Mouse (Mus musculus) embryonic stem cell, embryonic (primary cell): ENCODE data around the gene Gm28269.

Source experiments
- CTCF ChIA-PET, 4 experiments: fragments of 300-600 bp in 2 of 4; fragments of 350-600 bp in 2 of 4; sonication (Branson Sonifier 250); formaldehyde crosslinking; loops; one replicate each; lab custom pipeline; 2022; ENCODE audit warnings: inconsistent platforms in 2 of 4; lab: Charles Lee
- POLR2A ChIA-PET, 4 experiments: fragments of 300-600 bp in 2 of 4; fragments of 350-600 bp in 2 of 4; sonication (Branson Sonifier 250); formaldehyde crosslinking; loops; one replicate each; lab custom pipeline; 2022; ENCODE audit warnings: antibody characterized with exemption in 4 of 4, inconsistent platforms in 1 of 4; lab: Charles Lee

Gene Gm28269

DNA sequence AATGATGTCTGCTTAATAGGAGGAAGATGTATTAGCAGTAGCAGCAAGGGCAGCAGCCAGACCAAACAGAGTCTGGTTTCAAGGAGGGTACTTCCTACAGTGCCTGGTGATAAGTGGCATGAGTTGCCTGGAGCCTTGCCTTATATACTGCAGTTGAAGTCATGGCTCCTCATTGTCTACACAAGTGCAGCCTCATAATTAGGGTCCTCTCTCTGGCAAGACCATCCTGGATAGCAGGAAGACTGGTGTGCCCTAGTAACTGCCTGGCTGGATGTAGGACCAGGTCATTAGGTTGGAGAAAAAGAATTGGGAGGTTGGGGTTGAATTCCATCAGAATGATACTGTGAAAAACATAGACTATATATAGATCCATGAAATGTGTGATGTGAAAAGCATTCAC is at the start of gene Gm28269:
Gm28269 (minus strand) TSS at position 101 of the 400 bp plus-strand sequence.
- ChIA-PET POLR2A (no interaction called here), CTCF (no interaction called here)

DNA sequence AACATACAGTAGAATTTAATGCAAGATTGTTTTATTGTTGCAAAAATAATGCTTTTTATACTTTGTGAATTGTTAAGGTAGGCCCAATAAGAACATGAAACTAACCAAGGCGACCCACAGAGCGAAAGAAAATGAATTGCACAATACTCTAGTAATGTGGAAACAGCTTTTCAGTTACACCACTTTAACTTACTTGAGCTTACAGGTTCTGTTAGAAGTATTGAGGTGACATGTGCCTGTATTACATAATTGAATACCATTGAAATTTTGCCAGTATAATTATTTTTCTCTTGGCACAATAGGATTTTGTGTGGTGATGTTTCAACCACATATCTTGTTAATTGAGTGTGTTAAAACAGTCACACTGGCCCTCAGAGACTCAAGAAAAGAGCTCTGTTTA is 28.0 kb downstream of the Gm28269 start:
- POLR2A ChIA-PET = no interaction called here
- CTCF ChIA-PET = no interaction called here

DNA sequence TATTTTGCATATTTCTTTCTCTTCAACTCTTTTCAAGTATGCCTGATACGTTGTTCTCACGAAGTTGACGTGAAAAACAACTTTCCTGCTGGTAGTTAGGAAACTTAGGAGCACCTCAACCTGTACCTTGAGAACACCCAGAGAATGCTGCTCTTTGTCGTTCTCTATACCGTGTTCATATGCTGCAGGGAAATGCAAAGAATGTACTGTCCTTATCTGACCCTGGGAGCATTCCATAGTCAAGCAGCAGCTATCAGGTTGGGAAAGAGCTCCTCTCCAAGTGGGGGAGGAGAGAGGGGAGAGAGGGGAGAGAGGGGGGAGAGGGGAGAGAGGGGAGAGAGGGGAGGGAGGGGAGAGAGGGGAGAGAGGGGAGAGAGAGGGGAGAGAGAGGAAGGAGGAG is 29.6 kb downstream of the Gm28269 start:
- ChIA-PET CTCF (no interaction called here), POLR2A (interaction anchor here in 1 of 4 experiments (0.6 kb wide), 1 partner anchor 109 kb away, joined by 3 read pairs; no protein-coding TSS in a partner anchor)

DNA sequence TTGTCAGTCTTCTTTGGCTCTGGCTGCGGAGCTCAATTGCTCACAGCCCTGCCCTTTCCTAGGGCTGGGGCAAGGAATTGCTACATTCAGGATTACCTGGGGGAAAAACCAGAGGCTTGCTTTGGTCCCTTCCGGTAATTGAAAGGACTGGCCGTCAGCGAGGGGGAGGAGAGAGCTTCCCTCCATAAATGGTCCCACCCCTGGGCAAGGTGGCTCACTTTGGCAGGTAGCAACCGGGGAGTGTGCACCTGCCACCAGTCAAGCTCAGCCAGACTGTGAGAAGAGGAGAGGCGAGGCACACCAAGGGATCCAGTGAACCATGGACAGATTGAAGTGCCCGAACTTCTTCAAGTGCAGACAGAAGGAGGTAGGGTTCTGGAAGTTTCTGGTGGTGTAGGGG is 30.1 kb downstream of the Gm28269 start, which contains the start of gene Slc6a14:
Slc6a14 (plus strand) TSS at position 68 of the 400 bp plus-strand sequence.
- ChIA-PET CTCF (no interaction called here), POLR2A (interaction anchor here in 1 of 4 experiments (0.6 kb wide), 1 partner anchor 109 kb away, joined by 3 read pairs; no protein-coding TSS in a partner anchor)

DNA sequence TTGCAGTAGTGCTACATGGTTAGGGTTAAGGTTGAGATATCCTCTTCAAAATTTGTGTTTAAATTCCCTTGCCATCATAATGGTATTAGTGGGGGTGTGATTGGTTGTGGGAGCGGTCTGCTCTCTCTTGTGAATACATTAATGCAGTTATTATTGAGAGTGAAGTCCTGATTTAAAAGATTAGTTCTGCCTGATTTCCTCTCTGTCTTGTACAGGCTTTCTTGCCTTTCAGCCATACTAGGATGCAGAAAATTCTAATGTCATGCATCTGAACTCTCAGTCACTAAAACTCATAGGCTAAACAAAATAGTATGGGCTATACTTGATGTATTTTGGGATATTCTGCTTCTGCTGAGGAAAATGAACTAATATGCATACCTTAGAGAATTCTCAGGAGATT is 40.4 kb downstream of the Gm28269 start:
- ChIA-PET CTCF (no interaction called here), POLR2A (no interaction called here)

DNA sequence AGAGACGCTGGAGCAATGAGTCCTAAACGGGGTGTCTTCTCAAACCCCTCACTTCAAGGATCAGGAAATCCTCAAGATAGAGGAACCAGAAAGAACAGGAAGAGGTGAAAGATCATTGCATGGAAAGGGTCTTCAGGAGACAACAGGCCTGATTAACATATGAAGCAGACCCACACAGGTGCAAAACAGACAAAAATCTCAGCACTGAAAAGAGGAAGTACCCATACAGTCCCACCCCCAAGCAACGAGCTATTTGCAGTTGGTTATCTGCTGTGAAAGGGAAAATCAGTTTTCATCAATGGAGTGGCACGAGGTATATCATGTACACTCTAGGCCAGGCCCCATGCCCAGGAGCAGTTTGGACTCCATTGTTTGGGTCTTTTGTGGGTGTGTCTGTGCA is 43.3 kb downstream of the Gm28269 start:
- POLR2A ChIA-PET = interaction anchor here in 1 of 4 experiments (0.7 to 0.9 kb wide), 2 partner anchors 340 to 1992 kb away, joined by 3 read pairs; no protein-coding TSS in a partner anchor
- CTCF ChIA-PET = interaction anchor here in 2 of 4 experiments (0.5 to 0.8 kb wide), 2 partner anchors 32 to 40 kb away, joined by 3 to 5 read pairs; no protein-coding TSS in a partner anchor

DNA sequence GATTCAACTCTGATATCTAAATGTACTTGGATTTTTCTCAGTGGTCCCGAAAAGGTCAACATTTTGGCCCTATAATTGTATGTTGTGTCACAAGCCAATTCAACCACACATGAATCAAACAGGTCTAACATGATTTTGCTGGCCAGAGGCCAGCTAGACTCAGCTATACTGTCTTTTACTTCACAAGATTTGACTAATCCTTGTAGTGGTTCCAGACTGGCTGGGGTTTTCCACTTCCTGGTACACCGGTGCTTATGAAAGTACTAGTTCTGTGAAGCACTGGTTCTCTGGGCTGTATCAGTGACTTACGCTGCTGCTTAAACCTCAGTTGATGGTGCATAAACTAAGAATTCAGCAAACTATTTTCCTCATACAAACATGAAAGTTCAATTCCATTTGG is 49.2 kb downstream of the Gm28269 start:
- ChIA-PET POLR2A (no interaction called here), CTCF (no interaction called here)

DNA sequence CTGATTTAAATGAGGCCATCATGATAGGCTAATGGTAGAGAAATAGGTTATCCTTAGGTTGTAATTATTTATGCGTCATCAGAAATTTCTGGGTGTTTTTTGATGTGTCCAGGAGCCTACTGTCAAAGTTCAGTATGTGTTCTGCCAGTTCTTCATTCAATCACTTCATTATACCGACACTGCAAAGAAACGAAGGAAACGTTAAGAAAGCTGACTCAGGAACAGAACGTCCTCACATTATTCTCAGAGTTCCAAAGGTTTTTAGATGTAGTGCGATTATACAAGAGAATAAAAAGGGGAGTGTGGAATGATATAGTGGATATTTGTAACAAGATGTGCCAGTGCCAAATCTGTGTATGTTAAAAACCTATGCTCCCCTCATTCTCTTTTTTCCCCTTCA is 49.7 kb downstream of the Gm28269 start:
- ChIA-PET CTCF (no interaction called here), POLR2A (interaction anchor here in 1 of 4 experiments (0.6 kb wide), 1 partner anchor 68 kb away, joined by 3 read pairs; no protein-coding TSS in a partner anchor)
